Mouse (Mus musculus) bone marrow macrophage, adult 2 months (primary cell): ENCODE measurements at regions not wholly inside any gene's neighbourhood (a gene's known extent, or its start where the extent isn't known, plus 50 kb on each side); places are given as distances from the start of the nearest gene placed in this dataset.

Source experiments
- CTCF ChIP-seq: IDR thresholded peaks from 2 replicates; pipeline ENCODE4 v1.5.1; 2012; ENCODE audit warnings: low read depth, mild to moderate bottlenecking, low read length, moderate library complexity
- POLR2A ChIP-seq: IDR thresholded peaks from 2 replicates; pipeline ENCODE4 v1.6.1; 2012; ENCODE audit warnings: mild to moderate bottlenecking, low read depth, low read length, borderline replicate concordance

GRCm38 (mm10) chr15:63624249-63624648 lies 220.7 kb downstream of the Gsdmc2 start:
- TF ChIP-seq CTCF (no peak), POLR2A (no peak)
